Mouse (Mus musculus): ENCODE results near the gene 1700092M07Rik. TPM values are rescaled to one million over a fixed set of nuclear protein-coding genes. Genes with fewer than 3 reads are reported as not detected.
"Not testable (repeated sequence)": the region's sequence is repeated elsewhere in the genome, so short reads cannot be mapped to it uniquely, and the experiment has no call there.

Gene 1700092M07Rik
- polyA plus RNA-seq, 1 experiment from 2014 or later = 2.8 TPM

DNA sequence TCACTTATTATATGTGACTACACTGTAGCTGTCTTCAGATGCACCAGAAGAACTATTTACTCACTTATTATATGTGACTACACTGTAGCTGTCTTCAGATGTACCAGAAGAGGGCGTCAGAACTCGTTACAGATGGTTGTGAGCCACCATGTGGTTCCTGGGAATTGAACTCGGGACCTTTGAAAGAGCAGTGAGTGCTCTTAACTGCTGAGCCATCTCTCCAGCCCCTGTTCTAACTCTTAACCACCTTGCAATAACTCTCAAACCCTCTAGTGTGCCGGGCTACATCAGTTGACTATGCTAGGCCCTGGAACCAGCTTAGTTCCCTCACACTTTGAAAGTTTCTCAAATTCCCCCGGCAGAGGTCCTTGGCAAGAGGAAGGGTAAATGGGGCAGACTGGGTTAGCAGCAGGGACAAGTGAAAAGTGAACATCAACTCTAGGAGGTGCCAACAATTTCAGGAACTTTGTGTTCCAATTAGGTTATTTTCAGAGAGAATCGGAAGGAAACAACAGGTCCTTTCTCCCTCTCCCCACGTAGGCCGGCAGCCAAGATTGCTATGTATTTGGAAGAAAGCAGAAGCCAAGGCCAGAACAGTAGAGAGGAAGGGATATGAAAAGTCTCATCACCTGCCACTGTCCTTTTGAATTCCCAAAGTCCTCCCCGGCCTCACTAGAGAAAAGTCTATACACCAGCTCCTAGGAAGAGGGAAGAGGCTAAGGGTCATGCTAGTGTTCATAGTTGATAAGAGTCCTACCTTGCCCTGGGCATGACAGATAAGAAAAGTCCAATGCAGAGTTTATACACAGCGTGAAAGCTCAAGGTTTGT, 25.7 kb upstream of the 1700092M07Rik start:
- 63% methylated on average over 10 of the region's 10 CpGs for WGBS
- Histone ChIP-seq H3K27ac (ENCODE audit: low read length) (no peak overlapping the region), H3K9me3 (ENCODE audit: control insufficient read depth, low read length) (no peaks in the 10 kb centered on the region), H3K9ac (replicated peaks; ENCODE audit: low read depth, low read length) (no peak overlapping the region), H3K4me1 (replicated peaks; ENCODE audit: control insufficient read depth, insufficient read depth, low read length) (peaks cover 36% of the 10 kb centered on the region), H3K4me3 (replicated peaks; ENCODE audit: low read length) (no peak overlapping the region), H3K36me3 (ENCODE audit: control insufficient read depth, insufficient read depth) (0 out of 2 replicates have a peak, but pooled peaks cover 4% of the 10 kb centered on the region), H3K4me2 (ENCODE audit: low read length) (no peak overlapping the region), H3K27me3 (replicated peaks; ENCODE audit: control insufficient read depth, insufficient read depth, low read length) (no peaks in the 10 kb centered on the region)
- ATAC-seq = no peak

DNA sequence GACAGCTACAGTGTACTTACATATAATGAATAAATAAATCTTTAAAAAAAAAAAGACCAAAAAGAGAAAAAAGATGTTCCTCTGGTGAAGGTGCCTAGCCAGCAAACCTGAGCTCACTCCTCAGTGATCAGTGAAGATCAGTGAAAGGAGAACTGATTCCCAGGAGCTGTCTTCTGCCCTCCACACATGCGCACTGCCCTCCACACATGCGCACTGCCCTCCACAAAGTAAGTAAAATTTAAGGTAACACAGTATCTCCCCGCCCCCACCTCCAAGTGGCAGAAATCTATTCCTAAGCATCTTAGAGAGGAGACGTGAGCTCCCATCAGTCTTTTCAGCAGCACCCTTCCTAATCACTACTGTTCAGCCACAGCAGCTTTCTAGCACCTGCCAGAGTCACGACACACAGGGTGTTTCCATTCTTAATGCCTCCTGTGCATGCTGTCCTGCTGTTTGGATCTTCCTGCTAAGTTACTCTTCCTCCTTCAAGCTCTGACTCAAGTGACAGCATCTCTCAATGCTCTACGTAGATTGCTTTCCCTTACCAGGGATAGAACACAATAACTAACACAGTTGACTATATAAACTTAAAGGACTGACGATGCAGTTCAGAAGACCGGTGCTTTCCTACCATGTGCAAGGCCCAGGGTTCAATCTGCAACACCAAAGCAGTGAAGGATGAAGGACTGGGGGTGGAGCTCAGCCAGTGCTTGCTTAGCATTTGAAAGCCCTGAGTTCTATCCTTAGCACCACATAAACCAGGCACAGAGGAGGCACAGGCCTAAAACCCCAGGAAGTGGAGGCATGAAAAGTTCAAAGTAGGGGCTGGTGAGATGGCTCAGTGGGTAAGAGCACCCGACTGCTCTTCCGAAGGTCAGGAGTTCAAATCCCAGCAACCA, 24.4 kb upstream of the 1700092M07Rik start:
- Histone ChIP-seq H3K9me3 (ENCODE audit: control insufficient read depth, low read length) (no peaks in the 10 kb centered on the region), H3K4me1 (replicated peaks; ENCODE audit: control insufficient read depth, insufficient read depth, low read length) (peaks cover 24% of the 10 kb centered on the region), H3K27ac (ENCODE audit: low read length) (no peak overlapping the region), H3K36me3 (ENCODE audit: control insufficient read depth, insufficient read depth) (no peaks in the 10 kb centered on the region), H3K9ac (replicated peaks; ENCODE audit: low read depth, low read length) (no peak overlapping the region), H3K27me3 (replicated peaks; ENCODE audit: control insufficient read depth, insufficient read depth, low read length) (no peaks in the 10 kb centered on the region), H3K4me3 (replicated peaks; ENCODE audit: low read length) (no peak overlapping the region), H3K4me2 (ENCODE audit: low read length) (no peak overlapping the region)
- WGBS = 74% methylated on average over 10 of the region's 10 CpGs
- ATAC-seq = no peak

DNA sequence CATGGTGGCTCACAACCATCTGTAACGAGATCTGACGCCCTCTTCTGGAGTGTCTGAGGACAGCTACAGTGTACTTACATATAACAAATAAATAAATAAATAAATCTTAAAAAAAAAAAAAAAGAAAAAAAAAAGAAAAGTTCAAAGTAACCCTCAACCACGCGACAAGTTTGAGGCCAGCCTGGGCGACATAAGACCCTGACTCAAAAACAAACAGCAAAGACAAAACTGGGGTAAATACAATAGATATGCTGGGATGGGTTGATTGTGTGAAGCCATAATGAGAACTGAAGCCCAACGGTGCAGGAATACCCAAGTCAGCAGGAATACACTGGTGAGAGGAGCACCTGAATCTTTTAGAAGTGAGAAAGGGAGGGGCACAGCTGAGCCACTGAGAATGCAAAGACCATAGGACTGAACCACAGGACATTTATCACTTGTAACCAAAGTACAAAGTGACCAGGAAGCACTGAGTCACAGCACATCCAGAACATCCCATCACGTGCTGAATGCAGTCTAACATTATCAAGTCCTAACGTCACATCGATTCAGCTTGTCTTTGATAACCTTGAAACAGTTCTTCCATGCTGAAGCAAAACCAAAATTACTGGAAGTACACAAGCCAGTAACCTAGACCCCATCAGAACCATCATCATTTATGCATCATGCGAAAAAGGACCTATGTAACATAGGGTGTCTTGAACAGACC, 23.6 kb upstream of the 1700092M07Rik start:
- Histone ChIP-seq H3K4me2 (ENCODE audit: low read length) (no peak overlapping the region), H3K4me1 (replicated peaks; ENCODE audit: control insufficient read depth, insufficient read depth, low read length) (peaks cover 25% of the 10 kb centered on the region), H3K9ac (replicated peaks; ENCODE audit: low read depth, low read length) (no peak overlapping the region), H3K4me3 (replicated peaks; ENCODE audit: low read length) (no peak overlapping the region), H3K36me3 (ENCODE audit: control insufficient read depth, insufficient read depth) (no peaks in the 10 kb centered on the region), H3K9me3 (ENCODE audit: control insufficient read depth, low read length) (no peaks in the 10 kb centered on the region), H3K27ac (ENCODE audit: low read length) (no peak overlapping the region), H3K27me3 (replicated peaks; ENCODE audit: control insufficient read depth, insufficient read depth, low read length) (no peaks in the 10 kb centered on the region)
- WGBS = 78% methylated on average over 8 of the region's 10 CpGs
- ATAC-seq = no peak

DNA sequence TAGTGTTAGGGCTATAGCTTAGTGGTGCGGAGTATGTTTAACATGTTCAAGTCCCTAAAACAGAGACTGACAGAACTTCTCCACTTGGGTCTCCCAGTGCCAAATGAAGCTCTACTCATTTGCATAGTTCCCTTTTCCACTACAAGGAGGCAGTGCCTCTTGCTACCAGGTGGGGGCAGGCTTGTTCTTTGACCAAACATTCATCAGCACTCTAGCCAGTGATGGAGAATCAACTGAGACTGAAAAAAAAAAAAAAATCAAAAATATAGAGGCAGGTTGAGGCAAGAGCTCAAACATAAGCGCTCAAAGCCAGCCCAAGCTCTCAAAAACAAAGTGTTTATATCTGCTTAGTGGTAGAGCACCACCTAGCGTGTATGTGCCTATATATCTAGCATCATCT, 22.2 kb upstream of the 1700092M07Rik start:
- Histone ChIP-seq H3K27ac (ENCODE audit: low read length) (no peak overlapping the region), H3K36me3 (ENCODE audit: control insufficient read depth, insufficient read depth) (no peaks in the 10 kb centered on the region), H3K9ac (replicated peaks; ENCODE audit: low read depth, low read length) (no peak overlapping the region), H3K4me2 (ENCODE audit: low read length) (no peak overlapping the region), H3K27me3 (replicated peaks; ENCODE audit: control insufficient read depth, insufficient read depth, low read length) (no peaks in the 10 kb centered on the region), H3K4me1 (replicated peaks; ENCODE audit: control insufficient read depth, insufficient read depth, low read length) (peaks cover 23% of the 10 kb centered on the region), H3K9me3 (ENCODE audit: control insufficient read depth, low read length) (no peaks in the 10 kb centered on the region), H3K4me3 (replicated peaks; ENCODE audit: low read length) (no peak overlapping the region)
- WGBS = 70% methylated on average over 3 of the region's 3 CpGs
- ATAC-seq = no peak

DNA sequence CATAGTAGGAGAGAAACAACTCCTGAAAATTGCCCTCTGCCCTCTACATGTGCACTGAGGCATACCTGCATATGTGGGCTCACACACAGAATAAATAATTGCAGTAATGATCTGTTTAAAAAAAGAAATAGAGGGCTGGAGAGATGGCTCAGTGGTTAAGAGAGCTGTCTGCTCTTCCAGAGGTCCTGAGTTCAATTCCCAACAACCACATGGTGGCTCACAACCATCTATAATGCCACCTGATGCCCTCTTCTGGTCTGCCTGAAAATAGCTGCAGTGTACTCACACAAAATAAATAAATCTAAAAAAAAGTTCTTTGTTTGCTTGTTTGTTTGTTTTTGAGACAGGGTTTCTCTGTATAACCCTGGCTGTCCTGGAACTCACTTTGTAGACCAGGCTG, 21.5 kb upstream of the 1700092M07Rik start:
- not testable (repeated sequence) for H3K36me3 ChIP-seq (ENCODE audit: control insufficient read depth, insufficient read depth); H3K27me3 ChIP-seq (replicated peaks; ENCODE audit: control insufficient read depth, insufficient read depth, low read length); H3K4me2 ChIP-seq (ENCODE audit: low read length); H3K4me3 ChIP-seq (replicated peaks; ENCODE audit: low read length); H3K27ac ChIP-seq (ENCODE audit: low read length); H3K9ac ChIP-seq (replicated peaks; ENCODE audit: low read depth, low read length); ATAC-seq; H3K9me3 ChIP-seq (ENCODE audit: control insufficient read depth, low read length)
- peaks cover 21% of the 10 kb centered on the region for H3K4me1 ChIP-seq (replicated peaks; ENCODE audit: control insufficient read depth, insufficient read depth, low read length)

DNA sequence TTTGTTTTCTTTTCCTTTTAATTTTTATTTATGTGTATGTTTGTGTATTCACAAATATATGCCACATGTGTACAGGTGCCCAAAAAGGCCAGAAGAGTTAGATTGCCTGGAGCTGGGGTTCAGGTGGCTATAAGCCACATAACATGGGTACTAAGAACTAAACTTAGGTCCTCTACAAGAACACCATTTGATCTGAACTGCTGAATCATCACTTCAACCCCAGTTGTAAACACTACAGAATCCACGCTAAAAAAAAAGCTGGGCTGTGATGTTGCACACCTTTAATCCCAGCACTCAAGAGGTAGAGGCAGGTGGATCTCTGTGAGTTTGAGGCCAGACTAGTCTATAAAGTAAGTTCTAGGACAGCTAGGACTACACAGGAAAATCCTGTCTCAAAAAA, 19.1 kb upstream of the 1700092M07Rik start:
- Histone ChIP-seq H3K9ac (replicated peaks; ENCODE audit: low read depth, low read length) (no peak overlapping the region), H3K4me3 (replicated peaks; ENCODE audit: low read length) (no peak overlapping the region)

DNA sequence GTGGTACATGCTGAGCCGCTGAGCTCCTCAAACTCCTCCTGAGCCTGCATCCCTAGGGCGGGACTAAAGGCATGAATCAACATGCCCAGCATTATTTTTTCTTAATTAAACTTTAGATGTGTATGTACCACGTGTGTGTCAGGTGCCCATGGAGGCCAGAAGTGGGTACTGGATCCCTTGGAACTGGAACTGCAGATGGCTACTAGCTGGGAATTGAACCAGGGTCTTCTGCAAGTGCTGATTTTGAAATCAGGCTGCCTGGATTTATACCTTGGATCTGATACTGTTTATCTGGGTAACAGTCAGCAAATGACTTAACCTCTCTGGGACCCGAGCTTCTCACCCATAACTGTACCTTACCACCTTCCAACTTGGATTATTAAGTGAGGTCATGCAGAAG, 18.5 kb upstream of the 1700092M07Rik start:
- 65% methylated on average over 4 of the region's 4 CpGs for WGBS
- Histone ChIP-seq H3K4me1 (replicated peaks; ENCODE audit: control insufficient read depth, insufficient read depth, low read length) (peaks cover 33% of the 10 kb centered on the region), H3K4me3 (replicated peaks; ENCODE audit: low read length) (peak overlapping the region; percentile 60), H3K9ac (replicated peaks; ENCODE audit: low read depth, low read length) (peak overlapping the region; percentile 96), H3K27ac (ENCODE audit: low read length) (no peak overlapping the region), H3K9me3 (ENCODE audit: control insufficient read depth, low read length) (no peaks in the 10 kb centered on the region), H3K27me3 (replicated peaks; ENCODE audit: control insufficient read depth, insufficient read depth, low read length) (no peaks in the 10 kb centered on the region), H3K36me3 (ENCODE audit: control insufficient read depth, insufficient read depth) (peaks cover 23% of the 10 kb centered on the region), H3K4me2 (ENCODE audit: low read length) (peak overlapping the region; percentile 81)
- no peak for ATAC-seq

More for the DNA sequence above, 19.1 kb upstream of the 1700092M07Rik start:
- Histone ChIP-seq H3K4me2 (ENCODE audit: low read length) (no peak overlapping the region), H3K27me3 (replicated peaks; ENCODE audit: control insufficient read depth, insufficient read depth, low read length) (no peaks in the 10 kb centered on the region), H3K36me3 (ENCODE audit: control insufficient read depth, insufficient read depth) (peaks cover 17% of the 10 kb centered on the region), H3K4me1 (replicated peaks; ENCODE audit: control insufficient read depth, insufficient read depth, low read length) (peaks cover 33% of the 10 kb centered on the region), H3K27ac (ENCODE audit: low read length) (no peak overlapping the region), H3K9me3 (ENCODE audit: control insufficient read depth, low read length) (no peaks in the 10 kb centered on the region)
- 74% methylated on average over 1 of the region's 1 CpGs for WGBS
- no peak for ATAC-seq

DNA sequence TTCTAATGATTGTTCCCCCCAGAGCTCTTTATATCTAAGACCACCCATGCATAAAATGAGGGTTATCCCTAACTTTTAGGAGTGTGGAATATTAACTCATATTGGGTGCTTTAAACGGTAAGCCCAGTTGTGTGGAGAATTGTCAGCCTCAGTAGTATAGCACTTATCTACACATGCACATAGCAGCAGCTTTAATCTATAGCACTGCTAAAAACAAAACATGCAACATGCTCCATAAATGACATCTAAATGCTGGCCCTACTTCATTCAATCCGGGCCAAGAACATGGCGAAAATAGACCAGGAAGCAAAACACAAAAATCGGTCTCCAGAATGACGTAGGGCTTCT, 18.0 kb upstream of the 1700092M07Rik start:
- peak overlapping the region; percentile 81 for H3K4me2 ChIP-seq (ENCODE audit: low read length)
- 2% methylated on average over 5 of the region's 5 CpGs for WGBS
- H3K27ac ChIP-seq (ENCODE audit: low read length) = peak overlapping the region; percentile 98
- H3K9ac ChIP-seq (replicated peaks; ENCODE audit: low read depth, low read length) = peak overlapping the region; percentile 96
- peak; percentile 16 for ATAC-seq
- peak overlapping the region; percentile 60 for H3K4me3 ChIP-seq (replicated peaks; ENCODE audit: low read length)
- H3K36me3 ChIP-seq (ENCODE audit: control insufficient read depth, insufficient read depth) = peaks cover 24% of the 10 kb centered on the region
- H3K4me1 ChIP-seq (replicated peaks; ENCODE audit: control insufficient read depth, insufficient read depth, low read length) = peaks cover 33% of the 10 kb centered on the region
- no peaks in the 10 kb centered on the region for H3K27me3 ChIP-seq (replicated peaks; ENCODE audit: control insufficient read depth, insufficient read depth, low read length)
- H3K9me3 ChIP-seq (ENCODE audit: control insufficient read depth, low read length) = no peaks in the 10 kb centered on the region
